Mouse (Mus musculus): ENCODE data around the gene Stat5a. TPM values are rescaled to one million over a fixed set of nuclear protein-coding genes. Genes with fewer than 3 reads are reported as not detected.

The Stat5a gene
- polyA plus RNA-seq, 1 experiment from 2014 or later: 11.0 TPM

GRCm38 (mm10) chr11:100914415-100914814, 55.3 kb downstream of the Stat5a start:
- H3K36me3 ChIP-seq (ENCODE audit: control insufficient read depth, insufficient read depth, low read length): peaks cover 3% of the 10 kb centered on the region
- H3K9me3 ChIP-seq (ENCODE audit: control insufficient read depth, low read length): peaks cover 7% of the 10 kb centered on the region; the same call in 1 of the 2 replicates
- WGBS: 77% methylated on average over 5 of the region's 5 CpGs
- no peak overlapping the region for H3K4me2 ChIP-seq (ENCODE audit: low read depth, low read length)
- no peaks in the 10 kb centered on the region for H3K27me3 ChIP-seq (ENCODE audit: control insufficient read depth, insufficient read depth, low read depth, low read length)
- H3K27ac ChIP-seq (ENCODE audit: low read length): no peak overlapping the region
- H3K4me1 ChIP-seq (replicated peaks; ENCODE audit: control insufficient read depth, insufficient read depth, low read length): no peaks in the 10 kb centered on the region
- H3K9ac ChIP-seq (ENCODE audit: low read length): no peak overlapping the region
- ATAC-seq (ENCODE audit: low read depth): no peak
- H3K4me3 ChIP-seq (ENCODE audit: low read length): no peak overlapping the region

- Histone ChIP-seq H3K9me3 (ENCODE audit: control insufficient read depth, low read length) (peaks cover 7% of the 10 kb centered on the region; the same call in 1 of the 2 replicates), H3K27ac (ENCODE audit: low read length) (no peak overlapping the region), H3K9ac (ENCODE audit: low read length) (no peak overlapping the region), H3K4me2 (ENCODE audit: low read depth, low read length) (no peak overlapping the region), H3K27me3 (ENCODE audit: control insufficient read depth, insufficient read depth, low read depth, low read length) (no peaks in the 10 kb centered on the region), H3K4me1 (replicated peaks; ENCODE audit: control insufficient read depth, insufficient read depth, low read length) (no peaks in the 10 kb centered on the region), H3K36me3 (ENCODE audit: control insufficient read depth, insufficient read depth, low read length) (peaks cover 3% of the 10 kb centered on the region), H3K4me3 (ENCODE audit: low read length) (no peak overlapping the region)
- WGBS: 83% methylated on average over 3 of the region's 3 CpGs
- no peak for ATAC-seq (ENCODE audit: low read depth)
Measured at GRCm38 (mm10) chr11:100915063-100915462, 55.9 kb downstream of the Stat5a start.

GRCm38 (mm10) chr11:100916432-100916971, 57.4 kb downstream of the Stat5a start:
- Histone ChIP-seq H3K27me3 (ENCODE audit: control insufficient read depth, insufficient read depth, low read depth, low read length) (no peaks in the 10 kb centered on the region), H3K4me2 (ENCODE audit: low read depth, low read length) (no peak overlapping the region), H3K9ac (ENCODE audit: low read length) (no peak overlapping the region), H3K9me3 (ENCODE audit: control insufficient read depth, low read length) (peaks cover 7% of the 10 kb centered on the region; the same call in 1 of the 2 replicates), H3K4me1 (replicated peaks; ENCODE audit: control insufficient read depth, insufficient read depth, low read length) (no peaks in the 10 kb centered on the region), H3K27ac (ENCODE audit: low read length) (no peak overlapping the region), H3K36me3 (ENCODE audit: control insufficient read depth, insufficient read depth, low read length) (peaks cover 3% of the 10 kb centered on the region; the same call in 1 of the 2 replicates), H3K4me3 (ENCODE audit: low read length) (no peak overlapping the region)
- ATAC-seq (ENCODE audit: low read depth): no peak
- 91% methylated on average over 4 of the region's 4 CpGs for WGBS

GRCm38 (mm10) chr11:100918007-100918406, 58.9 kb downstream of the Stat5a start:
- no peaks in the 10 kb centered on the region for H3K27me3 ChIP-seq (ENCODE audit: control insufficient read depth, insufficient read depth, low read depth, low read length)
- WGBS: 80% methylated on average over 5 of the region's 5 CpGs
- ATAC-seq (ENCODE audit: low read depth): no peak

GRCm38 (mm10) chr11:100920887-100921624, 61.9 kb downstream of the Stat5a start:
- ATAC-seq (ENCODE audit: low read depth): no peak
- H3K27me3 ChIP-seq (ENCODE audit: control insufficient read depth, insufficient read depth, low read depth, low read length): no peaks in the 10 kb centered on the region
- no peaks in the 10 kb centered on the region for H3K4me1 ChIP-seq (replicated peaks; ENCODE audit: control insufficient read depth, insufficient read depth, low read length)
- H3K36me3 ChIP-seq (ENCODE audit: control insufficient read depth, insufficient read depth, low read length): no peaks in the 10 kb centered on the region
- H3K9me3 ChIP-seq (ENCODE audit: control insufficient read depth, low read length): no peaks in the 10 kb centered on the region
- no peak overlapping the region for H3K4me2 ChIP-seq (ENCODE audit: low read depth, low read length)
- no peak overlapping the region for H3K27ac ChIP-seq (ENCODE audit: low read length)
- no peak overlapping the region for H3K4me3 ChIP-seq (ENCODE audit: low read length)
- no peak overlapping the region for H3K9ac ChIP-seq (ENCODE audit: low read length)
- WGBS: 85% methylated on average over 4 of the region's 4 CpGs

More at GRCm38 (mm10) chr11:100918007-100918406, 58.9 kb downstream of the Stat5a start:
- H3K27ac ChIP-seq (ENCODE audit: low read length): no peak overlapping the region
- H3K9me3 ChIP-seq (ENCODE audit: control insufficient read depth, low read length): peaks cover 7% of the 10 kb centered on the region; the same call in 1 of the 2 replicates
- no peak overlapping the region for H3K4me2 ChIP-seq (ENCODE audit: low read depth, low read length)
- H3K4me1 ChIP-seq (replicated peaks; ENCODE audit: control insufficient read depth, insufficient read depth, low read length): no peaks in the 10 kb centered on the region
- H3K4me3 ChIP-seq (ENCODE audit: low read length): no peak overlapping the region
- H3K9ac ChIP-seq (ENCODE audit: low read length): no peak overlapping the region
- peaks cover 3% of the 10 kb centered on the region; the same call in 1 of the 2 replicates for H3K36me3 ChIP-seq (ENCODE audit: control insufficient read depth, insufficient read depth, low read length)

GRCm38 (mm10) chr11:100924386-100924919, 65.3 kb downstream of the Stat5a start:
- no peak overlapping the region for H3K4me2 ChIP-seq (ENCODE audit: low read depth, low read length)
- 83% methylated on average over 1 of the region's 1 CpGs for WGBS
- H3K27me3 ChIP-seq (ENCODE audit: control insufficient read depth, insufficient read depth, low read depth, low read length): no peaks in the 10 kb centered on the region
- no peaks in the 10 kb centered on the region for H3K9me3 ChIP-seq (ENCODE audit: control insufficient read depth, low read length)
- H3K9ac ChIP-seq (ENCODE audit: low read length): no peak overlapping the region
- no peak for ATAC-seq (ENCODE audit: low read depth)
- H3K4me1 ChIP-seq (replicated peaks; ENCODE audit: control insufficient read depth, insufficient read depth, low read length): no peaks in the 10 kb centered on the region
- no peak overlapping the region for H3K4me3 ChIP-seq (ENCODE audit: low read length)
- no peaks in the 10 kb centered on the region for H3K36me3 ChIP-seq (ENCODE audit: control insufficient read depth, insufficient read depth, low read length)
- H3K27ac ChIP-seq (ENCODE audit: low read length): no peak overlapping the region

GRCm38 (mm10) chr11:100927386-100927785, 68.2 kb downstream of the Stat5a start:
- Histone ChIP-seq H3K9me3 (ENCODE audit: control insufficient read depth, low read length) (no peaks in the 10 kb centered on the region), H3K27ac (ENCODE audit: low read length) (no peak overlapping the region), H3K4me1 (replicated peaks; ENCODE audit: control insufficient read depth, insufficient read depth, low read length) (no peaks in the 10 kb centered on the region), H3K4me2 (ENCODE audit: low read depth, low read length) (no peak overlapping the region), H3K9ac (ENCODE audit: low read length) (no peak overlapping the region), H3K4me3 (ENCODE audit: low read length) (no peak overlapping the region), H3K36me3 (ENCODE audit: control insufficient read depth, insufficient read depth, low read length) (no peaks in the 10 kb centered on the region), H3K27me3 (ENCODE audit: control insufficient read depth, insufficient read depth, low read depth, low read length) (no peaks in the 10 kb centered on the region)
- WGBS: 82% methylated on average over 3 of the region's 3 CpGs
- ATAC-seq (ENCODE audit: low read depth): no peak

- no peak for ATAC-seq (ENCODE audit: low read depth)
- H3K9ac ChIP-seq (ENCODE audit: low read length): no peak overlapping the region
- H3K27ac ChIP-seq (ENCODE audit: low read length): no peak overlapping the region
- H3K4me1 ChIP-seq (replicated peaks; ENCODE audit: control insufficient read depth, insufficient read depth, low read length): peaks cover 5% of the 10 kb centered on the region; the same call in 1 of the 2 replicates
- H3K27me3 ChIP-seq (ENCODE audit: control insufficient read depth, insufficient read depth, low read depth, low read length): no peaks in the 10 kb centered on the region
- H3K4me2 ChIP-seq (ENCODE audit: low read depth, low read length): no peak overlapping the region
- no peaks in the 10 kb centered on the region for H3K9me3 ChIP-seq (ENCODE audit: control insufficient read depth, low read length)
- 71% methylated on average over 7 of the region's 7 CpGs for WGBS
- no peaks in the 10 kb centered on the region for H3K36me3 ChIP-seq (ENCODE audit: control insufficient read depth, insufficient read depth, low read length)
- no peak overlapping the region for H3K4me3 ChIP-seq (ENCODE audit: low read length)
Measured at GRCm38 (mm10) chr11:100930611-100931010, 71.5 kb downstream of the Stat5a start.

- H3K27ac ChIP-seq (ENCODE audit: low read length): no peak overlapping the region
- peak overlapping the region; percentile 2; the same call in 1 of the 2 replicates for H3K9ac ChIP-seq (ENCODE audit: low read length)
- no peaks in the 10 kb centered on the region for H3K36me3 ChIP-seq (ENCODE audit: control insufficient read depth, insufficient read depth, low read length)
- 53% methylated on average over 12 of the region's 12 CpGs for WGBS
- peak overlapping the region; percentile 36 for H3K4me3 ChIP-seq (ENCODE audit: low read length)
- H3K4me2 ChIP-seq (ENCODE audit: low read depth, low read length): peak overlapping the region; percentile 40
- no peaks in the 10 kb centered on the region for H3K9me3 ChIP-seq (ENCODE audit: control insufficient read depth, low read length)
- H3K27me3 ChIP-seq (ENCODE audit: control insufficient read depth, insufficient read depth, low read depth, low read length): no peaks in the 10 kb centered on the region
- peaks cover 5% of the 10 kb centered on the region; the same call in 1 of the 2 replicates for H3K4me1 ChIP-seq (replicated peaks; ENCODE audit: control insufficient read depth, insufficient read depth, low read length)
- no peak for ATAC-seq (ENCODE audit: low read depth)
Measured at GRCm38 (mm10) chr11:100931254-100931921, 72.2 kb downstream of the Stat5a start.

Data from lung, embryonic 16.5 days (tissue).